Mouse (Mus musculus): ENCODE measurements around the gene Smc5.

DNA sequence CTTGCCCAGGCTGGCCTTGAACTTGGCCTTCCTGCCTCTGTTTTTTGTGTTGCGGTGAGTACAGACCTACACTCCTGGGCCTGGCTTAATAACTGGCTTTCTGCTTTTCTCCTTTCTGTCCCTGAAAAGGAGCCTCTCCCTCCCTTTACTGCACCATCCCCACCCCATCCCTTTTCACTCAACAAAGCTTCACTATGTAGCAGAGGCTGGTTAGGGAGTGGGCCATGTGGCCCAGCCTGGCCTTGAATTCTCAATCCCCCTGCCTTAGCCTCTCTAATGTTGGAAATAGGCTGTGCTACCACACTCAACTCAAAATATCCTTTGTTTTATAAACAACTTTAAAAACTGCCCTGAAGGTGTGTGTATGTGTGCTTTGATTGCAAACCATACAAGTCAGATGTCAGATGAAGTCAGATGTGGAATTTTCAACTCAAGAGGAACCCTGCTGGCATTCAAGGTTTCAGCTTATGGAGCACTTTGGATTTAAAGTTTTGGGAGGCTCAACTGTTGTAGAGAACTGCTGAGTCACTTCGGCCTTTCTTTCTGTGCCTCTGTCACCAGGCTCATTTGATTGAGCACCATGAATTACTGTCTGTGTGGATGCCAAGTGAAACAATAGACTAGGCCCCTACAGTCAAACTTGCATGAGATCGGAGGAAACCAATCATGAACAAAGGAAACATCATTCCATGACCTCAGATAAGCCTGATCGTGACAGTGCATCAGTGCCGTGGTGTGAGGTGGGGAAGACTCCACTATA lies 104.6 kb downstream of the Smc5 start:
- TF ChIP-seq GATA1 (IDR thresholded peaks at IDR 0.05; ENCODE audit: borderline replicate concordance, low read length) (no peak), FLI1 (IDR thresholded peaks at IDR 0.05; ENCODE audit: low read length) (no peak)

Measured in megakaryocyte, embryonic 14.5 days (primary cell).